Mouse (Mus musculus) G1E (cell line): ENCODE data around the gene Med31.

Experiments
- CTCF ChIP-seq: IDR thresholded peaks from 2 replicates; pipeline ENCODE4 v1.5.1; 2012; ENCODE audit warnings: low read depth, low read length, inconsistent platforms, mixed read lengths
- GATA2 ChIP-seq: IDR thresholded peaks from 2 replicates; pipeline ENCODE4 v1.6.1; 2012; ENCODE audit warnings: low read depth, low read length, inconsistent platforms, borderline replicate concordance

GRCm38 (mm10) chr11:72228513-72228912 is 13.1 kb upstream of the Med31 start:
- no peak for TF ChIP-seq CTCF
- no peak for TF ChIP-seq GATA2
